Mouse (Mus musculus): ENCODE data around the gene Ceacam16.
A peak's percentile ranks its signal among the peaks of the same experiment; 100 is the strongest.

Ceacam16 gene

GRCm38 (mm10) chr7:19843561-19843960, 17.5 kb downstream of the Ceacam16 start:
- peak; percentile 67 for DNase-seq (ENCODE audit: low read depth, low spot score)

GRCm38 (mm10) chr7:19842885-19843504, 18.1 kb downstream of the Ceacam16 start:
- DNase-seq (ENCODE audit: low read depth, low spot score): peak; percentile 54

- DNase-seq (ENCODE audit: low read depth, low spot score): no peak
Measured at GRCm38 (mm10) chr7:19841686-19842413, 19.2 kb downstream of the Ceacam16 start.

- DNase-seq (ENCODE audit: low read depth, low spot score): no peak
Measured at GRCm38 (mm10) chr7:19840936-19841335, 20.2 kb downstream of the Ceacam16 start.

GRCm38 (mm10) chr7:19840371-19840770, 20.7 kb downstream of the Ceacam16 start:
- DNase-seq (ENCODE audit: low read depth, low spot score): no peak

GRCm38 (mm10) chr7:19836843-19837242, 24.3 kb downstream of the Ceacam16 start:
- DNase-seq (ENCODE audit: low read depth, low spot score): no peak

- peak; percentile 70 for DNase-seq (ENCODE audit: low read depth, low spot score)
Measured at GRCm38 (mm10) chr7:19834055-19834454, 27.0 kb downstream of the Ceacam16 start.

- peak; percentile 54 for DNase-seq (ENCODE audit: low read depth, low spot score)
Measured at GRCm38 (mm10) chr7:19831837-19832236, 29.3 kb downstream of the Ceacam16 start.

- DNase-seq (ENCODE audit: low read depth, low spot score): no peak
Measured at GRCm38 (mm10) chr7:19830682-19831156, 30.4 kb downstream of the Ceacam16 start.

GRCm38 (mm10) chr7:19829694-19830093, 31.4 kb downstream of the Ceacam16 start:
- DNase-seq (ENCODE audit: low read depth, low spot score): peak; percentile 93

- DNase-seq (ENCODE audit: low read depth, low spot score): peak; percentile 91
Measured at GRCm38 (mm10) chr7:19826756-19827155, 34.3 kb downstream of the Ceacam16 start.

- DNase-seq (ENCODE audit: low read depth, low spot score): peak; percentile 98
Measured at GRCm38 (mm10) chr7:19824182-19824973, 36.7 kb downstream of the Ceacam16 start.

GRCm38 (mm10) chr7:19823256-19824181, 37.6 kb downstream of the Ceacam16 start:
- DNase-seq (ENCODE audit: low read depth, low spot score): peak; percentile 86

GRCm38 (mm10) chr7:19822604-19823058, 38.5 kb downstream of the Ceacam16 start, which contains the start of gene Bcl3:
Gene Bcl3 (minus strand): TSS chr7:19822770.
- DNase-seq (ENCODE audit: low read depth, low spot score): peak; percentile 52

GRCm38 (mm10) chr7:19822193-19822592, 38.9 kb downstream of the Ceacam16 start:
- DNase-seq (ENCODE audit: low read depth, low spot score): no peak

GRCm38 (mm10) chr7:19821633-19822032, 39.5 kb downstream of the Ceacam16 start:
- no peak for DNase-seq (ENCODE audit: low read depth, low spot score)

- DNase-seq (ENCODE audit: low read depth, low spot score): no peak
Measured at GRCm38 (mm10) chr7:19820347-19821048, 40.6 kb downstream of the Ceacam16 start.

- DNase-seq (ENCODE audit: low read depth, low spot score): no peak
Measured at GRCm38 (mm10) chr7:19818875-19819274, 42.2 kb downstream of the Ceacam16 start.

- peak; percentile 58 for DNase-seq (ENCODE audit: low read depth, low spot score)
Measured at GRCm38 (mm10) chr7:19818440-19818839, 42.7 kb downstream of the Ceacam16 start.
